Mouse (Mus musculus): ENCODE measurements around the gene Adtrp.

GRCm38 (mm10) chr13:41865071-41865470 is 17.6 kb upstream of the Adtrp start:
- TF ChIP-seq CTCF (IDR thresholded peaks at IDR 0.05; ENCODE audit: low read depth, low read length) (no peak), POLR2A (IDR thresholded peaks at IDR 0.05; ENCODE audit: extremely low read depth, insufficient read depth, low read length) (no peak)

Data from liver, adult 2 months (tissue).